Mouse (Mus musculus): Measurements from ENCODE around the gene Snai1. TPM values are rescaled to one million over a fixed set of nuclear protein-coding genes. Genes with fewer than 3 reads are reported as not detected.

Gene Snai1
- total RNA-seq, 2 experiments from 2014 or later = 1.1 to 1.2 TPM

DNA sequence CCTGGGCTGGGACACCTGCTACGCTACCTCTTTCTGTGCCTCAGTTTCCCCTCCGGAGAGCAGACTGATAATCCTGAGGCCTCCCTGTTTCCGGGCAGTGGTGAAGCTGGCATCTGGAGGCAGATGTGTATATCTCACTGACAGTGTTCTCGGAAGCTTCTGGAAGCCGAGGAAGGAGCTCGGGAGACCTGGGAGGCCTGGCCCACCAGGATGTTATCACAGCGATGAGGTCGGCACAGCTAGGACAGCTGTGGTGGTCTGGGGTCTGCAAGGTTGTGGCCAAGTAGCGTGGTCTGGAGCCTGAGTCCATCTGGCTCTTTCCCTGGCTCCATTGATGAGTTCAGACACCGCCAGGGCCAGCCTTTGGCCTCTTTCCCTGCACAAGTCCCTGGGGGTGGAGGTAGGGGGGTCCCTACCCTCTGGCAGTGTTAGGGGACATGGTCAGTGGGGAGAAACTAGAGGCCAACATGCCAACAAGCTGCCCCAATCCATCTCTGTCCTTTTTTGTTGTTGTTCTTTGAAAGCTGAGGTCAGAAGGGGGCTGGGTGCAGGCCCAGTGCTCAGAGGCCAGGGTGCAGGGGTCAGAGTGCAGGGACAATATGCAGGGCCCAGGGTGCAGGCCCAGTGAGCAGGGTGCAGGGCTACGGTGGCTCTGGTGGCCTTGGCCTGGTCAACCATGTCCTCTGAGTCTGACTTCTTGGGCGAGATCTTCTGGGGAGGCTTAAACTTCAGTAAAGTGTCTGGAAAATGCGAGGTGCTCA, 26.7 kb downstream of the Snai1 start:
- Histone ChIP-seq H3K4me3 (no peak overlapping the region), H3K27ac (peak overlapping the region; percentile 82)
- intact Hi-C loops (cut with DNase I) = no loop called here
- DNase-seq = no peak
- TF ChIP-seq CTCF (IDR thresholded peaks at IDR 0.05) = no peak

DNA sequence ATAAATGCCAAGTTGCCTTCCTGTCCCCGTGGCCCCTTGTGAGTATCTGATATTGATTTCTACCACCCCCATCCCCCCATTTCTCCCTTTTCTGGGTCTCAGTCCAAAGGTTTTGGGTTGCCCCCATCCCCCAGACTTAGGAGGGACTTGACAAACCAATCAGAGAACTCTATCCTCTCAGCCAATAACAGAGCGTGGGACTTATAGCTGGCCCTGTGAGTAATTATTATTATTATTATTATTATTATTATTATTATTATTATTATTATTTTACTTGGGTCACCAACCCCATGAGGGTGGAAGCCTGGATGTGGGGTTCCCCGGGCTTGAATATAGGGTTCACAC, 27.3 kb downstream of the Snai1 start:
- intact Hi-C loops (cut with DNase I) = no loop called here
- H3K4me3 ChIP-seq = peak overlapping the region; percentile 58
- peak overlapping the region; percentile 82 for H3K27ac ChIP-seq
- no peak for DNase-seq
- TF ChIP-seq CTCF (IDR thresholded peaks at IDR 0.05) = no peak

DNA sequence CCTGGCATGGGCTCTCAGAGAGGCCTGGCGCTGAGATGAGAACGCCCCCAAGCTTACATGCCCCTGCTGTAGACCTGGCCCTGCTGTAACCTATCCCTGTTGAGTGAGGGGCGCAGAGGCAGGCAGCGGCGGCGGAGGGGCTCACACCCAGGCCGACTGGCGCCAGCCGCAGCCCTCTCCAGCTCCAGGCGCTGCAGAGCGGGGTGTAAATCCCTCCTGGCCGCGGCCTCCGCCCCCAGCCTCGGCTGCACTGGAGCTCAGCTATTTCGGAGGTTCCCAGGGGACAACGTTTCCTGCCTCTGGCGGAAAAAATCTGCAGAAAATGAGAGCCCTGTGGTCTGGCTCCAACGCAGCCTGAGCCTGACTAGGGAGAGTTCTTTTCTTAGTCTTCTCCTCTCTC, 27.7 kb downstream of the Snai1 start:
- peak; percentile 12; the same call in 1 of the 2 replicates for TF ChIP-seq CTCF (IDR thresholded peaks at IDR 0.05)
- peak overlapping the region; percentile 58 for H3K4me3 ChIP-seq
- intact Hi-C loops (cut with DNase I) = no loop called here
- H3K27ac ChIP-seq = peak overlapping the region; percentile 82
- DNase-seq = peak; percentile 82

DNA sequence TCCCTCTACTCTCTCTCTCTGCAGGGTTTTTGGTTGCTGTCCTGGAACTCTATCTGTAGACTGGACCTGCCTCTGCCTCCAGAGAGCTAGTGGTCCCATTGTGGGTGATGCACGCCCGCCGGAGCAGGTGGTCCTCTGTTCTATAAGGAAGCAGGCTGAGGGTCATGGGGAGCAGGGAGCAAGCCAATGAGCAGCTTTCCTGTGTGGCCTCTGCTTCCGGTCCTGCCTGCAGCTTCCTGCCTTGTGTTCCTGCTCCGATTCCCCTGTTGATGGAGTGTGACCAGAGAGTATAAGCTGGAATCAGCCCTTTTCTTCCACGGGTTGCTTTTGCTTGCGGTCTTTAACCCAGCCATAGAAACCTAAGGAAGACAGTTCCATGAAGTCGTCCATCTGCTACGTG, 30.1 kb downstream of the Snai1 start:
- intact Hi-C loops (cut with DNase I) = no loop called here
- no peak for DNase-seq
- H3K4me3 ChIP-seq = no peak overlapping the region
- no peak for TF ChIP-seq CTCF (IDR thresholded peaks at IDR 0.05)
- H3K27ac ChIP-seq = no peak overlapping the region

DNA sequence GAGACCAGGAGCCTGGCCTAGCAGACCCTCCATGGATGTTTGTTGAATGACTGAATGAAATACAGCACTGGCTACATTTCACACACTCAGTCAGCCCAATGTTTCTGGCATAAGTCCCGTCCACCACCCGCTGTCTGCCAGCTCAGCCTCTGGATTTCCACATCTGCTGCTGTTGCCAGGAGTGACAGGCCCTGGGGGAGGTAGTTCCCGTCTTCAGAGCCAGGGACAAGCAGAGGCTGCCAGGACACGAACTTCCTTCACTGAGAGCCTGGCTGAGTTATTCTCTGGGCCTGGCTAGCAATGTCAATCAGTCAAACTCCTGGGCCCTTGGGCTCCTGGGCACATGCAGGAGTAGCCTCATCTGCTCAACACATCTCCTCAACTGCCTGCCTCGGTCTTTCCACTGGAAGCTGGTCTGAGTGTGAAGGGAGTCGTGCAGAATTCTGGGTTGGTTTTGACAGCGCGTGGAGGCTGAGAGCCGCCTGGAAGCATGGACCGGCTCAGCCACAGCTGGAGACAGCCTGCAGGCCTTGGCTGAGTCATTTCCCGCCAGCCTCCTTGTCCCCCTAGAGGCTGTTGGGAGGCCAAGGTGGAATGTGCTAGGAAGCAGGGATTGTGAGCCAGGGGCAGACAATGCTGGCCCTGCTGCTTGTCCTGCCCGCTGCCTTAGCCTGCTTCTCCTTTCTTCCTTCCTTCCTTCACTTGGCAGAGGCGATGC, 32.1 kb downstream of the Snai1 start:
- peak overlapping the region; percentile 80 for H3K27ac ChIP-seq
- H3K4me3 ChIP-seq = no peak overlapping the region
- TF ChIP-seq CTCF (IDR thresholded peaks at IDR 0.05) = peak; percentile 31
- intact Hi-C loops (cut with DNase I) = loop anchor here (2.0 kb wide), 1 partner anchor 19 kb away; no protein-coding TSS in a partner anchor
- peak; percentile 93 for DNase-seq

DNA sequence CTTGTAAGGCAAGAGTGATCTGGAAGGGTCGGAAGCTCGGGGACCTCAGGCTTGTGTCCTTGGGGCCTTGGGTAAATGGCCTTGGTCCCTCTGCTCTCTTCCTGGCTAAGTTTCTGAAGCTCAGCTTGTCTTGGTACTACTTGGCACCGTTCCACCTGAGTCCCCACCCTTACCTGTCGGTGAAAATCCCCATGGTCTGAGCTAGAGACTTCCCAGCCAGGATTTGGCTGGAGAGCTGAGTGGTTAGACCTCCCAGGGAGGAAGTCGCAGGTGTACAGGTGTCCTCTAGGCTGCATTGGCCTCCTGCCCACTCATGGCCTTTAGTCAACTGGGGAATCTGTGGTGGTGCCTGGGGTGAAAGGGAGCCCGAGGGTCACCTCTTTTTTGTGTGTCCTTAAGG, 32.8 kb downstream of the Snai1 start:
- Histone ChIP-seq H3K27ac (peak overlapping the region; percentile 80), H3K4me3 (no peak overlapping the region)
- intact Hi-C loops (cut with DNase I) = loop anchor here (2.0 kb wide), 1 partner anchor 18 kb away; no protein-coding TSS in a partner anchor
- DNase-seq = no peak
- no peak for TF ChIP-seq CTCF (IDR thresholded peaks at IDR 0.05)

DNA sequence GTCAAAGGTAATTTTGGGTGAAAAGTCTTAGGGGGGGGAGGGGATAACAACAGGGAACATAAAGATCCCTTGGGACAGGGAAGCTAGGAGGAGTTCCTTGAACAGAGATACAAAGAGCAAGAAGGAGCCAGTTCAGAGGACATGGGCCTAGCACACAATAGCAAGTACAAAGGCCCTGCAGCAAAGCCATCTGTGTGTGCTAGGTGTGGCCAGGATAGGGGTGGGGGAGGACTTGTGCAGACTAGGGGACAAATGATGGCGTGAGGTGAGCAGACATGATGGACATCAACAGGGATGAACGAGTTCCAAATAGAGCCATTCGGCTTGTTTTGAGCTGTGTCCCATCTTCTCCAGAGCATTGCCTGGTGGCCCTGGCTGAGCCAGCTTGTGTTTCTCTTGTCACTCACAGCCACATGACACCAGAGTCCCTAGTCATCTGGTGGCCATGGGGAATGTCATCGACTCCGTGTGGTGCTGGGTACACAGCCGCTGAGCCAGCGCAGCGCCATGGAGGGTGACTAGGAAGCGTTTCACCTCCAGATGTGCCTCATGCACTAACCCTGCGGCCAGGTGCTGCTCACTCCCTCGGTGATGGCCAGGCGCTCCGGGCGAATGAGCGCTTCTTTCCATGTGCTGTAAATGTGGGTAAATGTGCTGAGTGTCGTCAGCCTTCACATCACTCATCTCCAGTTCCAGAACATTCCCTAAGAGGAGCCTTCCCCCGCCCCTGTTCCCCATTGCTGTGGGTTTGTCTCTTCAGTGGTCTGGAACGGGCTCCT, 33.6 kb downstream of the Snai1 start:
- no peak for DNase-seq
- intact Hi-C loops (cut with DNase I) = loop anchor here (2.0 kb wide), 1 partner anchor 17 kb away; no protein-coding TSS in a partner anchor
- H3K27ac ChIP-seq = peak overlapping the region; percentile 80
- no peak for TF ChIP-seq CTCF (IDR thresholded peaks at IDR 0.05)
- H3K4me3 ChIP-seq = no peak overlapping the region

DNA sequence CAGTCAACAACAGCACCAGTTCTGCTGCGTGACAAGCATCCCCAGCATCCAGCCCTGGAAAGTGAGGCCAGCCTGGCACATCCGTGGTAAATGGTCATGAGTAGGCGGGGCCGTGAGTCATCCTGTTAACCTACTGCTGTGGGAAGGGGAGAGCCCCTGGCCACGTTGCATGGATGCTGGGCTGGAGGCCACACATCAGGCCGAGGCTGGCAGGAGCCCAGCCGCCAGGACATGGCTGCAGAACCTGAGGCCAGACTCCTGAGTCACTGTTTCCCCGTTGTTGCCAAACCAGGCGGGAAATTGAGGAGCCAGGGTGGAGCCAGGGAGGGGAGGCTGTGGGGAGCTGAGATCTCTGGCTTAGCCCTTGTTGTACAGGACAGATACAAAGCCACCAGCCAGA, 36.8 kb downstream of the Snai1 start:
- peak; percentile 88 for DNase-seq
- intact Hi-C loops (cut with DNase I) = no loop called here
- Histone ChIP-seq H3K27ac (peak overlapping the region; percentile 65), H3K4me3 (no peak overlapping the region)
- no peak for TF ChIP-seq CTCF (IDR thresholded peaks at IDR 0.05)

DNA sequence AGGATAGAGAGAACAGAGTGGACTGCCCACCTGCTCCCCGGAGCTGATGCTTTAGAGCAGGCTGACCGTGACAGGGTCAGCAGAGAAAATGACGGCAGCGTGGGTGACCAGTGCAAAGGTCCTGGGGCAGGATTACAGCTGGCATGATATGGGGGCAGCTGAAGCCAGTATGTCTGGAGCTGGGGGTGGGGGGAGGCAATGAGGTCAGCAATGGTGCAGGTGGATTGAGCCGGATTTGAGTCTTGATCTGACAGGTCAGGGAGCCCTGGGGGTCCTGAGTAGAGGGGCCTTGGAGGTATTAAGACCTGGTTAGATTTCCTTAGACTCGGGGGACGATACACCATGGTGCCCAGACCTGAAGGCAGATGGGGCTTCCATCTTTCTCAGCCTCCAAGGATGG, 37.6 kb downstream of the Snai1 start:
- Histone ChIP-seq H3K4me3 (no peak overlapping the region), H3K27ac (peak overlapping the region; percentile 65)
- intact Hi-C loops (cut with DNase I) = no loop called here
- no peak for TF ChIP-seq CTCF (IDR thresholded peaks at IDR 0.05)
- DNase-seq = no peak

DNA sequence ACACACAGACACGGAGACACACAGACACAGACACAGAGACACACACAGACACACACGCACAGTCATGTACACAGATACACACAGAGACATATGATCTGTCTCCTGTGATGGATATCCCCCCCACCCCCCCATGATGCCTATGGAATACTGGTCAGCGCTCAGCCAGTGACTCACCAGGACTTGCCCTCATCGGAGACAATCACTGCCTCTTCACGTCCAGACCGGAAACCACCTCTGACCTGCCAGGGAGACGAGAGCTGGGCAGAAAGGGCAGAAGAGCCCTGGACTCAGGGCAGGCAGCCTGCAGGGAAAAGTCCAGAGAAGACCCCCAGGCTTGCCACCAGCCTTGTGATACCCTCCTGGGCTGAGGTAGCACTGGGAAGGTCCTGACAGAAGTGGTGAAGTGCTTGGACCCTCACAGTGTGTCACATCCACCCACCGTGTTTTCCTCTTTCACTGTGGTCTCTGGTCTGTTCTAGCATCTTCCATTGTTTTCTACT, 38.2 kb downstream of the Snai1 start:
- no peak overlapping the region for H3K4me3 ChIP-seq
- no peak overlapping the region for H3K27ac ChIP-seq
- no peak for TF ChIP-seq CTCF (IDR thresholded peaks at IDR 0.05)
- intact Hi-C loops (cut with DNase I) = no loop called here
- DNase-seq = no peak

DNA sequence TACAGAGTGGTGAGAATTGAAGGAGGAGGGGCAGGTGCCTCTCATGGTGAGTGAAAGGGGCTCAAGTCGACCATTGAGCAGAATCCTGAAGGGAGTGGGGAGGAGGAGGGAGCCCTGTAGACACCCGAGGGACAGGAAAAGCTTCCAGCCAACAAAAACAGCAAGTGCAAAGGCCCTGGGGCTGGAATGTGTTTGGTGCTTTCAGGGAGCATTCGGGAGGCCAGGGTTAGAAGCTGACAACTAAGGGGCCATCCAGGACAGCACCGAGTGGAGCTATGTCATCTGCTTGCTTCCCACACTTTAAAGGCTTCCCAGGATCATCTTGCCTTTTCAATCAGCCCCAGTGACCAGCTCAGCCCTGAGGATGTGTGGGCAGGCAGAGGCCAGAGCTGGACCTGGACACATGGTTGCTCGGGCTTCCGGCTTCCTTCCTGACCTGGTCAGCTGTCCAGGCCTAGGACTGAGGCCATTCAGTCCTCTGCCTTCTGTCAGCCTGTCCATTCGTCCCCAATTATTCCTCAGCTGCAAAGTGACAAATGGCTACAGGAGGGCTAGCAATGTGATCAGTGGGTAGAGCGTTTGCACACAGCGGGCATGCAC, 39.3 kb downstream of the Snai1 start:
- intact Hi-C loops (cut with DNase I) = no loop called here
- Histone ChIP-seq H3K27ac (no peak overlapping the region), H3K4me3 (no peak overlapping the region)
- no peak for TF ChIP-seq CTCF (IDR thresholded peaks at IDR 0.05)
- no peak for DNase-seq

DNA sequence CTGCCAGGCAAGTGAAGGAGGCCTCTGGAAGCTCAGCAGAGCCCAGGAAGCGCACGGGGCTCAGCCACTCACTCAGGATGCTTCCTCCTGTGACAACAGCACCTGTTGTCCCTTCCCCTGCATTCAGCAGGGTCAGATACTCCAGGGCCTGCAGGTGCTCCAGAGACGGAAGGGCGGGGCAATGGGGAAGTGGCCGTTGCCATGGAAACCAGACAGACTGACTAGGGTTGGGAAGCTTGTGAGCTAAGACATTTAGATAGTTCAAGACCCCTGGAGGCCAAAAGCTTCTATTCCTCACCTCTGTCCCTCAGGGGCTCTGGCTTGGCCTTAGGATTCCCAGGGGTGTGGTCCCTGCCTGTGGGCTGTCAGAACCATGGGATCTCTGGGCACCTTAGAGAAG, 40.5 kb downstream of the Snai1 start:
- intact Hi-C loops (cut with DNase I) = no loop called here
- DNase-seq = no peak
- Histone ChIP-seq H3K27ac (no peak overlapping the region), H3K4me3 (no peak overlapping the region)
- no peak for TF ChIP-seq CTCF (IDR thresholded peaks at IDR 0.05)
